Mouse (Mus musculus): ENCODE data around the gene Zcchc12. TPM values are rescaled to one million over a fixed set of nuclear protein-coding genes. Genes with fewer than 3 reads are reported as not detected.

Zcchc12 gene
- polyA plus RNA-seq, 1 experiment, result 26.2 TPM

DNA sequence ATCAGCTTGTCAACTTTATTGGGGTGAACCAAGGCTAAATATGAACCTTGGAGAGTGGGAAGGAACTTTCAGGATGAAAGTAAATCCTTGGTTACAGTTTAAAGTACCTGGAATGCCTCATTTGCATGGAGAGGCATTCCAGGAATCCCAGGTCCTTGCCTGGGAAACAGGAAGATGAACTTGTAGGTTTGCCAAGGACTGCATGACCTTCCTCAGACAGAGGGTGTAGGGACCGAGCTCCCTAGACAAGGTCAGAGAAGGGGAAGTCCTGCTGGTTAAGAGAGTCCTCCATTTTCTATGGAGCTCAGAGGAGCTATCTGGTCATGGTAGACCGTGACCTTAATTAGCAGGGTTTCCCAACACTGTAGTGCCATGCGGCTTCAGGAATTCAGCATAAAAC lies 15.5 kb downstream of the Zcchc12 start:
- TF ChIP-seq CTCF (IDR thresholded peaks at IDR 0.05; ENCODE audit: extremely low read depth, insufficient read depth, low read length), result no peak
- no peak for TF ChIP-seq POLR2A (IDR thresholded peaks at IDR 0.05; ENCODE audit: extremely low read depth, insufficient read depth, low read length)
- H3K4me1 ChIP-seq (ENCODE audit: control insufficient read depth, insufficient read depth, low read length), result no peaks in the 10 kb centered on the region
- H3K27ac ChIP-seq (ENCODE audit: insufficient read depth, low read length), result no peak overlapping the region
- no peak overlapping the region for H3K4me3 ChIP-seq (ENCODE audit: insufficient read depth, low read length)

DNA sequence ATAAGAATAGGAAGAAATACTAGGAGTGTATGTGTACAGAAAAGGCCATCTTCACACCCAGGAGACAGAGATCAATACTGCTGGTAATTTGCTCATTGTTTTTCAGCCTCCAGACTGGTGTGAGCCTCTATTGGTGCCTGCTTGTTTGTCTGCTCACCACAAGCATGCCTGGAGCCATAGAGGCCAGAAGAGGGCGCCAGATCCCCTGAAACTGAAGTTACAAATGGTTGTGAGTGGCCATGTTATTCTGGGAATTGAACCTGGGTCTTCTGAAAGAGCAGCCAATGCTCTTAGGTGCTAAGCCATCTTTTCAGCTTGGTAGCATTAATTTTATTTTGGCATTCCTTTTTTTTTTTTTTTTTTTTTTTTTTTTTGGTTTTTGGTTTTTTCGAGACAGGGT lies 25.7 kb downstream of the Zcchc12 start:
- TF ChIP-seq POLR2A (IDR thresholded peaks at IDR 0.05; ENCODE audit: extremely low read depth, insufficient read depth, low read length), result no peak
- H3K4me1 ChIP-seq (ENCODE audit: control insufficient read depth, insufficient read depth, low read length), result no peaks in the 10 kb centered on the region; the same call in 1 of the 2 replicates
- H3K4me3 ChIP-seq (ENCODE audit: insufficient read depth, low read length), result no peak overlapping the region
- H3K27ac ChIP-seq (ENCODE audit: insufficient read depth, low read length), result no peak overlapping the region

DNA sequence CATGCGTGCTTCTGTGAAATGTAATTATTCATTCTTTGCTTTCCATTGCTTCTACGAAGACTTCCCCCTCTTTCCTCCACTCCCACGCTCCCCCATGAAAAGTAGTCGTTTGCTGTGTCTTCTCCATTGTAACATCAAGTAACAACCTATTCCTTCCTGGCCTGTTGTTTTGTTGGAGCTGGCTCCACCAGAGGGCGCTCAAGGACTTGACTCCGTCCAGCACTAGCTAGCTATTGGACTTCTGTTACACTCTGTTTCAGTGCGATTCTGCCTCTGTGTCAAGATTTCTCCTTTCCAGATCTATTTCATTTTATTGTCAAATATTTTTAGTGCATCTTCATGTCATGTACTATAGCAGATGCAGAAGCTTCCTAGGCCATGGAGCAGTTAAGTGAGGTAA lies 30.1 kb downstream of the Zcchc12 start:
- TF ChIP-seq POLR2A (IDR thresholded peaks at IDR 0.05; ENCODE audit: extremely low read depth, insufficient read depth, low read length), result no peak
- TF ChIP-seq CTCF (IDR thresholded peaks at IDR 0.05; ENCODE audit: extremely low read depth, insufficient read depth, low read length), result peak; percentile 73
- Histone ChIP-seq H3K27ac (ENCODE audit: insufficient read depth, low read length) (no peak overlapping the region), H3K4me3 (ENCODE audit: insufficient read depth, low read length) (no peak overlapping the region), H3K4me1 (ENCODE audit: control insufficient read depth, insufficient read depth, low read length) (no peaks in the 10 kb centered on the region; the same call in 1 of the 2 replicates)

DNA sequence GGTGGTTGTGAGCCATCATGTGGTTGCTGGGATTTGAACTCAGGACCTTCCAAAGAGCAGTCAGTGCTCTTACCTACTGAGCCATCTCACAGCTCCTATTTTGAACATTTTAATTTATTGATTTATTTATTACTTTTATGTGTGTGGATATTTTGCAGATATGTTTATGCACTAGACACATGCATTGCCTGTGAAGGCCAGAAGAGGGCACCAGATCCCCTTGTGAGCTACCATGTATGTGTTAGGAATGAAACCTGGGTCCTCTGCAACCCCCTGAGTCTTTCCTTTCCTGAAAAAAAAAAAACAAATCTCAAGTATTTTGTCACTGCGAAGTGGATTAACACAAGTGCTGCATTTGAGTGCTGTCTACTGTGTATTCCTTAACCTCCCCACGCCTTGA lies 30.9 kb downstream of the Zcchc12 start:
- TF ChIP-seq CTCF (IDR thresholded peaks at IDR 0.05; ENCODE audit: extremely low read depth, insufficient read depth, low read length) (peak; percentile 57), POLR2A (IDR thresholded peaks at IDR 0.05; ENCODE audit: extremely low read depth, insufficient read depth, low read length) (no peak)
- Histone ChIP-seq H3K27ac (ENCODE audit: insufficient read depth, low read length) (no peak overlapping the region), H3K4me3 (ENCODE audit: insufficient read depth, low read length) (no peak overlapping the region), H3K4me1 (ENCODE audit: control insufficient read depth, insufficient read depth, low read length) (no peaks in the 10 kb centered on the region; the same call in 1 of the 2 replicates)

DNA sequence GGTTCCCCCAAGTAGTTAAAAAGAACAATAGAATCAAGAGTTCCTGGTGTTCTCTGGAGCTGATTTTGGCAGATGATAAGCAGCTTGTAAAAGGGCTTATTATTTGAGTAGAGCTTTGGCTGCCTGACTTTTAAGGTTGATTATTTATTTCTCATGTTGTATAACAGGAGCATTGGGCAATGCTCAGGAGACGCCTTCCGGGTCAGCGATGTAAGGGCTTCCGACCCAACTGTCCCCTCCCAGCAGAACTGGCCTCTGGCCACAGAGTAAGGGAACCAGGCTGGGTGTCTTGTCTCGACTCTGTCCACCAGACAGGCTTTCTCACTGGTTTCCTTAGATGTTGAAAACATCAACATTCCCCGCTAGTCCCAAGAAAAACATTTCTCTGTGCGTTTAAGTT lies 33.2 kb downstream of the Zcchc12 start:
- H3K4me3 ChIP-seq (ENCODE audit: insufficient read depth, low read length), result no peak overlapping the region
- peak overlapping the region; percentile 46; the same call in 1 of the 2 replicates for H3K27ac ChIP-seq (ENCODE audit: insufficient read depth, low read length)
- TF ChIP-seq POLR2A (IDR thresholded peaks at IDR 0.05; ENCODE audit: extremely low read depth, insufficient read depth, low read length), result no peak
- no peak for TF ChIP-seq CTCF (IDR thresholded peaks at IDR 0.05; ENCODE audit: extremely low read depth, insufficient read depth, low read length)
- no peaks in the 10 kb centered on the region; the same call in 1 of the 2 replicates for H3K4me1 ChIP-seq (ENCODE audit: control insufficient read depth, insufficient read depth, low read length)

DNA sequence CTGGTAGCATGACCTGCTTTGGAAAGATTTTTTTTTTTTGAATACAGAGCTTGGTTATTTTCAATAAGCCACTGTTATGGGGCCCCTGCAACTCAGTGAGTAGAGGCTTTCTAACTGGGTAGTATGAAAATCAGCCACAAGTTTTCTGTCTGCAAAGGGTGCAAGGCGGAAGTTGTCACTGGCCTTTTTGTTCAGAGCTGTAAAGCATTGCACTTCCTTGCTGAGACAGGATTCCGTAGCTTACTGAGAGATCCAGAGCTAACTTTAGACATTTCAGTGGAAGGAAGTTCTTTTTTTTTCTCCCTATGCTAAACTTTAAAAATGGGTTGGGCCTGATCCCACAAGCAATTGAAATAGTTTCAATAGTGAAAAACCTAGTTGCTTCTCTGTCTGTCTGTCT lies 33.6 kb downstream of the Zcchc12 start:
- TF ChIP-seq CTCF (IDR thresholded peaks at IDR 0.05; ENCODE audit: extremely low read depth, insufficient read depth, low read length), result no peak
- no peak for TF ChIP-seq POLR2A (IDR thresholded peaks at IDR 0.05; ENCODE audit: extremely low read depth, insufficient read depth, low read length)
- Histone ChIP-seq H3K4me1 (ENCODE audit: control insufficient read depth, insufficient read depth, low read length) (no peaks in the 10 kb centered on the region; the same call in 1 of the 2 replicates), H3K27ac (ENCODE audit: insufficient read depth, low read length) (no peak overlapping the region; the same call in 1 of the 2 replicates), H3K4me3 (ENCODE audit: insufficient read depth, low read length) (no peak overlapping the region)

DNA sequence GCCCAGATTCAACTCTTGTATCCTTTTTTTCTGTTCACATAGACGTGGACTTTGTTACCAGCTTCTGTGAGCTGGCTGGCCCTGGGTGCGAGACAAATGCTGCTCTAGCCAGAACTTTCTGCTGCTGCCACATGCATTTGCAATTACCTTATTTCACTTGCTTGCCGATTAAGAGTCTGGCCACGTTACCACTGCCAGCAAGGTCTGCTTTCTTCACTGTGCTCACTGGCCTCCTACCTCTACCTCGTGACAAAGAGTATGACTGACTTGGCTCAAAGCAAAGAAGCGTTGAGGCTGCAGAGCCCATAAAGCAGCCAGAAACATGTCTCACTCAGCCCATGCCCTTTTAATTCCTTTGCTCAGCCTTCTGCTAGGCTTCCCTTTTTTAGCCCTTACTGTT lies 39.9 kb downstream of the Zcchc12 start:
- TF ChIP-seq POLR2A (IDR thresholded peaks at IDR 0.05; ENCODE audit: extremely low read depth, insufficient read depth, low read length) (no peak), CTCF (IDR thresholded peaks at IDR 0.05; ENCODE audit: extremely low read depth, insufficient read depth, low read length) (no peak)
- H3K27ac ChIP-seq (ENCODE audit: insufficient read depth, low read length), result no peak overlapping the region
- H3K4me3 ChIP-seq (ENCODE audit: insufficient read depth, low read length), result no peak overlapping the region
- no peaks in the 10 kb centered on the region for H3K4me1 ChIP-seq (ENCODE audit: control insufficient read depth, insufficient read depth, low read length)

Other genes starting within 250 kb of the Zcchc12 start
- gene Il13ra1, start 83.8 kb upstream of the Zcchc12 start, polyA plus RNA-seq (2012; rRNA removed), result 2.9 and 3.0 TPM in 2 replicates
- 4.1 TPM in 2 replicates for gene Lonrf3, start 132.4 kb downstream of the Zcchc12 start, polyA plus RNA-seq (2012; rRNA removed)
- gene Gm6268, start 205.4 kb downstream of the Zcchc12 start, polyA plus RNA-seq (2012; rRNA removed), result not detected in 2 replicates

Measured in cortical plate, adult 2 months (tissue).